In genomic region chr5:30591786-30592185, GRCm38 (mm10) we compare ENCODE assay signal across 20 mouse cellular contexts. TPM values are rescaled to one million over a fixed set of nuclear protein-coding genes. Genes with fewer than 3 reads are reported as not detected.
"Had no signal": no experiment of that assay in that cellular context is flagged by ENCODE, and none has a peak within 500 bp of the region (broad histone marks: within the 10 kb centered on the region; RNA-seq: fewer than 3 reads in every experiment).

No protein-coding gene starts in this region.

- DNase-seq: kidney, postnatal 36 days; layer of hippocampus, adult 9-11 months; liver; liver, embryonic 13.5 days; liver, postnatal 0 days; lung, postnatal 14 days; right cerebral cortex, adult 18-20 months; right cerebral cortex, postnatal 25 days; thymus, postnatal 4 days had no signal

- H3K36me3 ChIP-seq: limb, embryonic 12.5 days; liver, embryonic 13.5 days; lung, embryonic 15.5 days; midbrain, embryonic 12.5 days had no signal

- ATAC-seq: liver, postnatal 0 days had no signal

- H3K4me3 ChIP-seq: limb, embryonic 12.5 days; liver, embryonic 13.5 days; lung, embryonic 15.5 days; megakaryocyte, embryonic 14.5 days; midbrain, embryonic 12.5 days had no signal

- H3K27ac ChIP-seq: limb, embryonic 12.5 days; liver, embryonic 13.5 days; lung, embryonic 15.5 days; macrophage; midbrain, embryonic 12.5 days had no signal

- H3K9ac ChIP-seq: limb, embryonic 12.5 days; liver, embryonic 13.5 days; liver, postnatal 0 days; lung, embryonic 15.5 days; midbrain, embryonic 12.5 days had no signal

- H3K9me3 ChIP-seq: limb, embryonic 12.5 days; liver, embryonic 13.5 days; lung, embryonic 15.5 days; megakaryocyte, embryonic 14.5 days; midbrain, embryonic 12.5 days had no signal

- H3K4me2 ChIP-seq: limb, embryonic 12.5 days; liver, embryonic 13.5 days; midbrain, embryonic 12.5 days had no signal

RNA-seq across cellular contexts. Expression of gene Kcnk3, which starts 3.8 kb away (rescaled TPM):
- polyA plus RNA-seq: macrophage had no signal

RNA-seq across cellular contexts. Expression of gene Cib4, which starts 46.1 kb away (rescaled TPM):
- total RNA-seq: layer of hippocampus, adult 18-20 months; left cerebral cortex, postnatal 36 days; midbrain, postnatal 0 days had no signal
- polyA plus RNA-seq: limb, embryonic 12.5 days; liver, embryonic 13.5 days; liver, postnatal 0 days; macrophage; midbrain, embryonic 12.5 days; midbrain, postnatal 0 days; neural tube, embryonic 14.5 days; small intestine, adult 2 months; stomach, embryonic 16.5 days had no signal
